Mouse (Mus musculus) liver, embryonic 15.5 days (tissue): ENCODE results near the gene Zcwpw1. TPM values are rescaled to one million over a fixed set of nuclear protein-coding genes. Genes with fewer than 3 reads are reported as not detected.

Source experiments
- ATAC-seq: fragments of 200-750 bp; cut with Nextera tagmentation; 2 replicates; pipeline ENCODE4 v1.8.0; 2017; ENCODE audit warnings: moderate number of reproducible peaks, mild to moderate bottlenecking, moderate library complexity; ENCODE audit not compliant: insufficient read depth
- H3K27ac ChIP-seq: fragments of 300-500 bp; sonication (generic); replicated peaks from 2 replicates; pipeline ENCODE4 v1.5.1; 2015; ENCODE audit warnings: mild to moderate bottlenecking, inconsistent platforms
- H3K27me3 ChIP-seq: fragments of 300-500 bp; sonication (generic); 2 replicates; pipeline ENCODE4 v1.6.1; 2015; ENCODE audit warnings: mild to moderate bottlenecking, inconsistent platforms
- H3K36me3 ChIP-seq: fragments of 300-500 bp; sonication (generic); replicated peaks from 2 replicates; pipeline ENCODE4 v1.6.1; 2015; ENCODE audit warnings: moderate library complexity, mild to moderate bottlenecking, inconsistent platforms
- H3K4me1 ChIP-seq: fragments of 300-500 bp; sonication (generic); replicated peaks from 2 replicates; pipeline ENCODE4 v1.6.1; 2015; ENCODE audit warnings: inconsistent platforms
- H3K4me2 ChIP-seq: fragments of 300-500 bp; sonication (generic); 2 replicates; pipeline ENCODE4 v1.6.1; 2015; ENCODE audit warnings: moderate library complexity, mild to moderate bottlenecking, inconsistent platforms
- H3K4me3 ChIP-seq: fragments of 300-500 bp; sonication (generic); replicated peaks from 2 replicates; pipeline ENCODE4 v1.5.1; 2015; ENCODE audit warnings: mild to moderate bottlenecking, inconsistent platforms
- H3K9ac ChIP-seq: fragments of 300-500 bp; sonication (generic); 2 replicates; pipeline ENCODE4 v1.6.1; 2015; ENCODE audit warnings: moderate library complexity, mild to moderate bottlenecking, inconsistent platforms
- H3K9me3 ChIP-seq: fragments of 300-500 bp; sonication (generic); replicated peaks from 2 replicates; pipeline ENCODE4 v1.6.1; 2016; ENCODE audit warnings: inconsistent platforms
- WGBS: fragments of 180-500 bp; shearing (Covaris S2); methylation state at CpG from one replicate; pipeline ENCODE4 v1.1.7; 2015; ENCODE audit warnings: mixed read lengths; ENCODE audit not compliant: insufficient replicate concordance; 5-methylcytosine and 5-hydroxymethylcytosine counted together
- polyA plus RNA-seq: library from polyadenylated mRNA; unstranded; fragments of >200 nt; fragmentation: Nextera tagmentation; extraction: Ambion mirVana; gene quantifications from 2 replicates; pipeline ENCODE4 v1.2.1, GENCODE M21; 2015

Zcwpw1 gene
- 3.2 and 3.3 TPM in 2 replicates for polyA plus RNA-seq

- ATAC-seq = peak; percentile 67
- Histone ChIP-seq H3K9ac (peak within 1 kb of the TSS; percentile 92), H3K27me3 (peaks cover 12% of the 10 kb centered on the region; the same call in 1 of the 2 replicates), H3K9me3 (no peaks in the 10 kb centered on the region), H3K27ac (peak within 1 kb of the TSS; percentile 98), H3K4me2 (peak within 1 kb of the TSS; percentile 90), H3K36me3 (peaks cover 26% of the 10 kb centered on the region), H3K4me1 (peaks cover 43% of the 10 kb centered on the region), H3K4me3 (peak within 1 kb of the TSS; percentile 80)
- under 1% methylated on average over 48 of the region's 48 CpGs for WGBS
These were observed at the start of gene Zcwpw1, which contains the start of gene Mepce for GRCm38 (mm10) chr5:137787151-137787928. Gene Zcwpw1, plus strand, starts transcription at chr5:137787798. Gene Mepce, minus strand, starts transcription at chr5:137787655.

DNA sequence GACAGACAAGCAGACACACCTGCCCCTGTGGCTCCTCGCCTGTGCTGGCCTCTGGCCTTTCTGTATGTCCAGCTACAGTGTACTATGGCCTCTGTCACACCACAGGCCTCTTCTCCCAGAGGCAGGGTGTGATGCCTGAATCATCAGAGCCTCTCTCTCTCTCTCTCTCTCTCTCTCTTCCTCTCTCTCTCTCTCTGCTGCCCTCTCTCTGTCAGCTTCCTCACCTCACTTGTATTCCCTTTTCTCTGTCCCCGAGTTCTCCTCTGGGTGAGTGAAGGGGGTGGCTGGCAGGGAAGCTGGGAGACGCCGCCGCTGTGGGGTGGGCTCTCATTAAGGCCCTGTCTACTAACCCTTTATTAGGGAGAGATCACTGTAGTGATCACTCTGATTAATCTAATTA lies 49.1 kb upstream of the Zcwpw1 start:
- ATAC-seq = no peak
- no peaks in the 10 kb centered on the region for H3K36me3 ChIP-seq
- no peak overlapping the region for H3K4me3 ChIP-seq
- H3K4me2 ChIP-seq = no peak overlapping the region
- no peak overlapping the region for H3K9ac ChIP-seq
- H3K9me3 ChIP-seq = no peaks in the 10 kb centered on the region
- 49% methylated on average over 5 of the region's 5 CpGs for WGBS
- H3K4me1 ChIP-seq = peaks cover 61% of the 10 kb centered on the region
- H3K27ac ChIP-seq = peak overlapping the region; percentile 24; the same call in 1 of the 2 replicates
- H3K27me3 ChIP-seq = 0 out of 2 replicates have a peak, but pooled peaks cover 10% of the 10 kb centered on the region

DNA sequence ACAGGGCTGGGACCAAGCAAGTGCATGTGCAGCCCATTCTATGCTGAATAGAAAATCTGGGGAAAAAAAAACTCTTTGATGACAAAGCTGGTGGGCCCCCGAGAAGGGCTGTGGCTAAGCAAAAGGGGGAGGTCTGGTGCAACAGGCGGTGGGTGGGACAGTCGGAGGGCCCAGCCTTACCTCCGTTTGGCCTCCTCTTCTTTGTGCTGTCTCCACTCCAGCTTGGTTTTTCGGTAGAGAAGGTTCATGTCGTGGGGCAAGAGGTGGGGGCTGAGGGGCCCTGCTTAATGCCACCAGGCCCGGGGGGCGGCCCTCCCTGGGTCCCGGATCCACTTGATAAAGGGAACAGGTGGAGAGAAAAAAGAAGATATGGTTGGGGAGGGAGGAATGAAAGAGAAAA lies 48.1 kb upstream of the Zcwpw1 start:
- Histone ChIP-seq H3K4me1 (peaks cover 60% of the 10 kb centered on the region), H3K4me3 (no peak overlapping the region), H3K4me2 (no peak overlapping the region), H3K36me3 (no peaks in the 10 kb centered on the region), H3K9me3 (no peaks in the 10 kb centered on the region), H3K27me3 (0 out of 2 replicates have a peak, but pooled peaks cover 10% of the 10 kb centered on the region), H3K27ac (no peak overlapping the region; the same call in 1 of the 2 replicates), H3K9ac (no peak overlapping the region)
- no peak for ATAC-seq
- WGBS = 46% methylated on average over 9 of the region's 9 CpGs

- 49% methylated on average over 11 of the region's 11 CpGs for WGBS
- Histone ChIP-seq H3K36me3 (no peaks in the 10 kb centered on the region), H3K27me3 (0 out of 2 replicates have a peak, but pooled peaks cover 10% of the 10 kb centered on the region), H3K27ac (0 out of 2 replicates have a peak overlapping the region, but pooled peaks have one; percentile 80), H3K4me3 (peak overlapping the region; percentile 68), H3K4me1 (peaks cover 67% of the 10 kb centered on the region), H3K9me3 (no peaks in the 10 kb centered on the region), H3K9ac (peak overlapping the region; percentile 72), H3K4me2 (peak overlapping the region; percentile 99)
- no peak for ATAC-seq
These were observed 47.1 kb upstream of the Zcwpw1 start for GRCm38 (mm10) chr5:137740506-137740905.

DNA sequence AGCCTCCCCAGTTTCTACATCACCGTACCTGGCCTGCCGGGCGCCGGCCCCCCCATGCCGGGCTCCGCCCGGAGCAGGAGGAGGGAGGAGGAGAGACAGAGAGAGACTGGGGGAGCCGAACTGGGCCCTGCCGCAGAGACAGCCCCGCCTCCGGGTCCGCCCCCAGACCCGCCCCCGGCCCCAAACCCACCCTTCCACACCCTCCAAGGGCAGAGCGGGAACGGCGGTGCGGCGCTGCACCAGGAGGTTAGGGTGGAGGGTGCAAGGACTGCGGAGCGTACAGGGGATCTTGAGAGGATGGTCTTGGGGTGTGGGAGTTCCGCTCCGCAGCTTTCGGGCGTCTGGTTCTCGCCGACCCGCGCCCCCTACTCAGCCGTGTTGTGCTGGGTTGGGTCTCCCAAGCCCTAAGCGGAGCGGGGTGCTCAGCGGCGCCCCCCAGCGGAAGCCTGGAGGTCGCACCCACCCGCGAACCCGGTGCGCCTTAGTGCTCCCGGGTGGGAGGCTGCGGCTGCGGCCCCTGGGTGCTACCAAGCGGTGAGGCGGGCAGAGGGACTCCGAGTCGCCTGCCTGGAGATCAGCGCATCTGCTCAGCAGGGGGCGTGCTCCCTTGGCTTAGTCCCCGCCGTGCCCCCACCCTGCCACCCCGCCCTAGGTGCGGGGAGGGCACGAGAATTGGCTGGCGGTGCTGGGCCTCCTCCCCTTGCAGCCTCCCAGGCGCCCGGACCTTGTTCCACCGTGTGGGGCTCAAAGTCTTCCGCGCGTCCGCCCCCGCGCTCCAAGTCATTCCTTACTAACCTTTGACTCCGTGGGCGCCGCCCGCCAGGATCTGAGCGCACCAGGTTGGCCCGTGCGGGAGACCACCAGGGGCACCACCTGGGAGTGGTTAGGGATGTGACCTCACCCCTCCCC lies 46.3 kb upstream of the Zcwpw1 start, which contains the start of gene Nyap1:
Gene Nyap1 (minus strand): TSS at position 585 of the 909 bp plus-strand sequence.
- no peaks in the 10 kb centered on the region for H3K9me3 ChIP-seq
- H3K36me3 ChIP-seq = no peaks in the 10 kb centered on the region
- peak within 1 kb of the TSS; percentile 80 for H3K27ac ChIP-seq
- peaks cover 69% of the 10 kb centered on the region for H3K4me1 ChIP-seq
- H3K27me3 ChIP-seq = 0 out of 2 replicates have a peak, but pooled peaks cover 10% of the 10 kb centered on the region
- WGBS = under 1% methylated on average over 71 of the region's 71 CpGs
- H3K9ac ChIP-seq = peak within 1 kb of the TSS; percentile 72
- peak within 1 kb of the TSS; percentile 68 for H3K4me3 ChIP-seq
- peak within 1 kb of the TSS; percentile 99 for H3K4me2 ChIP-seq
- ATAC-seq = peak; percentile 71

- Histone ChIP-seq H3K9ac (peak overlapping the region; percentile 72; the same call in 1 of the 2 replicates), H3K27me3 (0 out of 2 replicates have a peak, but pooled peaks cover 10% of the 10 kb centered on the region), H3K36me3 (no peaks in the 10 kb centered on the region), H3K27ac (no peak overlapping the region), H3K4me3 (peak overlapping the region; percentile 68), H3K4me1 (peaks cover 69% of the 10 kb centered on the region), H3K9me3 (no peaks in the 10 kb centered on the region), H3K4me2 (peak overlapping the region; percentile 99)
- WGBS = 68% methylated on average over 10 of the region's 10 CpGs
- no peak for ATAC-seq
These were observed 45.5 kb upstream of the Zcwpw1 start for GRCm38 (mm10) chr5:137742048-137742447.

DNA sequence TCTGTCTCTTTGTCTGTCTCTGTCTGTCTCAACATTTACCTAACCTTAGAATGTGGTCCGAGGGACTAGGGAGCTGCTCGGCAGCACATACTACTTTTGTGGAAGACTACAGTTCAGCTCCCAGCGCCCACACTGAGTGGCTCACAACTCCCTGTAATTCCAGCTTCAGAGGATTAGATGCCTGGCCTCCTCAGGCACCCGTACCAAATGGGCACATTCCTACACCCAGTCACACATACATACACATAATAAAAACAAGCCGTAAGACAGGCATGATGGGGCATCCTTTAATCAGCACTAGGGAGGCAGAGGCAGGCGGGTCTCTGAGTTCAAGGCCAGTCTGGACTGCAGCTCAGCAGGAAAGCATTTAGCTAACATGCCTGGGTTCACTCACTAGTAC lies 44.8 kb upstream of the Zcwpw1 start:
- H3K9me3 ChIP-seq = no peaks in the 10 kb centered on the region
- no peak overlapping the region for H3K4me3 ChIP-seq
- H3K27me3 ChIP-seq = 0 out of 2 replicates have a peak, but pooled peaks cover 10% of the 10 kb centered on the region
- no peak overlapping the region for H3K4me2 ChIP-seq
- WGBS = 84% methylated on average over 6 of the region's 6 CpGs
- H3K9ac ChIP-seq = no peak overlapping the region
- no peaks in the 10 kb centered on the region for H3K36me3 ChIP-seq
- no peak for ATAC-seq
- peaks cover 75% of the 10 kb centered on the region for H3K4me1 ChIP-seq
- no peak overlapping the region for H3K27ac ChIP-seq

DNA sequence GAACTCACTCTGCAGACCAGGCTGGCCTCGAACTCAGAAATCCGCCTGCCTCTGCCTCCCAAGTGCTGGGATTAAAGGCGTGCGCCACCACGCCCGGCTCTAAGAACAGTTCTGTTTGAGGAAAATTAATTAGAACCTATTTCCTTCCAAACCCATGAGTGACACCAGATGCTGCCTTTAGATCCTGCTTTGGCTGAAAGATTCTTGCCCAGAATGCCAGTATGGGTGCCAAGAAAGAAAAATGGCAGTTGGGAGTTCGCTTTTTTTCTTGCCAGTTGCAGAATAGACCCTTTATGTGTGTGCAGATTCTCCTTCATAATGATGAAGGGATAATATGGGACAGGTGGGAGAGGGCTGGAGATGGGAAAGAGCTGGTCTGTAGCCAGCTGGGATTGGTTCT lies 43.4 kb upstream of the Zcwpw1 start:
- H3K27ac ChIP-seq = 0 out of 2 replicates have a peak overlapping the region, but pooled peaks have one; percentile 9
- WGBS = 87% methylated on average over 7 of the region's 7 CpGs
- H3K9ac ChIP-seq = no peak overlapping the region
- H3K36me3 ChIP-seq = peaks cover under 1% of the 10 kb centered on the region; the same call in 1 of the 2 replicates
- H3K4me2 ChIP-seq = no peak overlapping the region
- H3K9me3 ChIP-seq = no peaks in the 10 kb centered on the region
- ATAC-seq = no peak
- no peak overlapping the region for H3K4me3 ChIP-seq
- peaks cover 75% of the 10 kb centered on the region for H3K4me1 ChIP-seq
- H3K27me3 ChIP-seq = 0 out of 2 replicates have a peak, but pooled peaks cover 9% of the 10 kb centered on the region

- peak within 1 kb of the TSS; percentile 88 for H3K9ac ChIP-seq
- WGBS = 2% methylated on average over 28 of the region's 28 CpGs
- H3K27me3 ChIP-seq = 0 out of 2 replicates have a peak, but pooled peaks cover 3% of the 10 kb centered on the region
- peak within 1 kb of the TSS; percentile 97 for H3K27ac ChIP-seq
- H3K4me3 ChIP-seq = peak within 1 kb of the TSS; percentile 75
- peak within 1 kb of the TSS; percentile 93 for H3K4me2 ChIP-seq
- ATAC-seq = peak; percentile 78
- peaks cover 7% of the 10 kb centered on the region for H3K36me3 ChIP-seq
- no peaks in the 10 kb centered on the region for H3K9me3 ChIP-seq
- peaks cover 68% of the 10 kb centered on the region for H3K4me1 ChIP-seq
These were observed 42.1 kb upstream of the Zcwpw1 start, which contains the start of gene Tsc22d4 for GRCm38 (mm10) chr5:137745214-137746171. Gene Tsc22d4, plus strand, starts transcription at chr5:137745730.
